Mouse (Mus musculus) neural tube, embryonic 14.5 days (tissue): ENCODE results near the gene Sema3g. TPM values are rescaled to one million over a fixed set of nuclear protein-coding genes. Genes with fewer than 3 reads are reported as not detected.

Source experiments
- ATAC-seq: fragments of 200-750 bp; cut with Nextera tagmentation; 2 replicates; pipeline ENCODE4 v1.8.0; 2017; ENCODE audit warnings: low read depth, mild to moderate bottlenecking, moderate TSS enrichment, moderate library complexity
- H3K27ac ChIP-seq: fragments of 300-500 bp; sonication (generic); 2 replicates; pipeline ENCODE4 v1.5.1; 2014; ENCODE audit warnings: low read depth, mild to moderate bottlenecking, control low read depth, low read length, moderate library complexity, mixed read lengths
- H3K27me3 ChIP-seq: fragments of 300-500 bp; sonication (generic); 2 replicates; pipeline ENCODE4 v1.6.1; 2014; ENCODE audit warnings: low read length; ENCODE audit not compliant: control insufficient read depth, insufficient read depth
- H3K36me3 ChIP-seq: fragments of 300-500 bp; sonication (generic); 2 replicates; pipeline ENCODE4 v1.6.1; 2014; ENCODE audit warnings: low read length, mixed read lengths; ENCODE audit not compliant: control insufficient read depth, insufficient read depth
- H3K4me1 ChIP-seq: fragments of 300-500 bp; sonication (generic); 2 replicates; pipeline ENCODE4 v1.6.1; 2014; ENCODE audit warnings: low read length; ENCODE audit not compliant: control insufficient read depth, insufficient read depth
- H3K4me2 ChIP-seq: fragments of 300-500 bp; sonication (generic); 2 replicates; pipeline ENCODE4 v1.6.1; 2014; ENCODE audit warnings: mild to moderate bottlenecking, low read depth, low read length, control low read depth
- H3K4me3 ChIP-seq: fragments of 300-500 bp; sonication (generic); 2 replicates; pipeline ENCODE4 v1.5.1; 2014; ENCODE audit warnings: low read depth, low read length, control low read depth, mixed read lengths
- H3K9ac ChIP-seq: fragments of 300-500 bp; sonication (generic); replicated peaks from 2 replicates; pipeline ENCODE4 v1.6.1; 2014; ENCODE audit warnings: low read depth, mild to moderate bottlenecking, control low read depth, low read length, mixed read lengths
- H3K9me3 ChIP-seq: fragments of 300-500 bp; sonication (generic); 2 replicates; pipeline ENCODE4 v1.6.1; 2016; ENCODE audit warnings: low read length; ENCODE audit not compliant: control insufficient read depth
- WGBS: fragments of 180-500 bp; shearing (Covaris S2); extraction: QIAGEN DNeasy Blood & Tissue Kit; methylation state at CpG from one replicate; pipeline ENCODE4 v1.1.7; 2014; 5-methylcytosine and 5-hydroxymethylcytosine counted together
- polyA plus RNA-seq: library from polyadenylated mRNA; unstranded; fragments of >200 nt; fragmentation: Nextera tagmentation; extraction: Ambion mirVana; gene quantifications from 2 replicates; pipeline ENCODE4 v1.2.1, GENCODE M21; 2014

Gene Sema3g
- polyA plus RNA-seq, 1 experiment from 2014 or later = 0.13 TPM

- H3K27me3 ChIP-seq = no peaks in the 10 kb centered on the region
- no peaks in the 10 kb centered on the region for H3K4me1 ChIP-seq
- no peak overlapping the region for H3K9ac ChIP-seq
- WGBS = 90% methylated on average over 5 of the region's 5 CpGs
- H3K9me3 ChIP-seq = no peaks in the 10 kb centered on the region
- H3K4me2 ChIP-seq = no peak overlapping the region
- H3K36me3 ChIP-seq = peaks cover 87% of the 10 kb centered on the region
- no peak for ATAC-seq
- H3K4me3 ChIP-seq = no peak overlapping the region
- no peak overlapping the region for H3K27ac ChIP-seq
Measured at GRCm38 (mm10) chr14:31177715-31178114, 39.9 kb upstream of the Sema3g start.

DNA sequence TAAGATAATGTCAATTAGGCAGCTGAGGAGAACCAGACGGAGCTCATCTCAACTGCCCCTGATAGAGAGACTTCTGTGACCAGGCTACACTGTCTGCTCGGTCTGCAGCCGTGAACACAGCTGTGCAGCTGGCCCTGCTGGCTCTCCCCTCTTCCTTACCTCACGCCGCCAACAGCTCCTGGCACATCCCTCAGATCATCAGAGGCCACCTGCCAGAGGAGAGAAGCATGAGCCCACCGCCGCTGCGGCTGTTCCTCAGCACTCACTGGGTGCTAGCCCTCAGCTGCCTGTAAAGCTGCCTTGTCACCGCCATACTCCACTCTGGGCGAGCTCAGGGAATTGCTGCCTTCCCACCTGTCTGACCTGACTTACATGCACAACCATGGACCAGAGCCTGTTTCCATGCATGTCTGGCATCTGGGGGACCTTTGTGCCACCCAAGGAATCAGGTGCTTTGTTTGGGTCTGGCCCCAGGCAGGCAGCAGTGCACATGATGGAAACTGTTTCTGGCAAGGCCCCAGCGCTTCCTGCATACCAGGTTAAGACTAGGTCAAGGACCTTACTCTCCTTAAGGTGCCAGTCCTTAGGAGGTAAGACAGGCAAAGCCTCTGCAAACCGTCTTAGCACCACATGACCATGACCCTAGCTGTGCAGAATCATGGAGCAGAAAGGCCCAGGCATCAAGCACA is 37.8 kb upstream of the Sema3g start:
- 92% methylated on average over 12 of the region's 12 CpGs for WGBS

DNA sequence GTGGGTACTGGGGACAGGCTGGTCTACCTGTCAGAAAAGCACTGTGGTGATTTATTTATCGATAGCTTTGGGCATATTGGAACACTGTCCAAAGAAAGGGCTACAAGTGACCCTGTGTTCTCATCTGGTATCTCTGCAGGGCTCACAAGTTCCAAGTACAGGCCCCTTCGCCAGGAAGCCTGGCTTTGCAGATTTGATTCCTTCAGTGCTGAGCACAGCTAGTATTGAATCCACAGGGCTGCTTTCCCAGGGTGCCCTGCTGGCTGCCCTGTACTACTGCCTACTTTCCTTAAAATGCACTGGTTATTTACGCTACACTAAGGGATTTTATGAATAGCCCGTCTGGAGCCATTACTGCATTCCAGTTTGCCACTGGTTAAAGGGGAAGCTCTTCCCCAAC is 36.1 kb upstream of the Sema3g start:
- Histone ChIP-seq H3K4me1 (no peaks in the 10 kb centered on the region), H3K9ac (no peak overlapping the region), H3K27ac (no peak overlapping the region), H3K4me2 (no peak overlapping the region), H3K4me3 (no peak overlapping the region), H3K36me3 (peaks cover 82% of the 10 kb centered on the region), H3K9me3 (no peaks in the 10 kb centered on the region), H3K27me3 (no peaks in the 10 kb centered on the region)
- 81% methylated on average over 4 of the region's 4 CpGs for WGBS
- no peak for ATAC-seq

More for the DNA sequence above, 37.8 kb upstream of the Sema3g start:
- no peak overlapping the region for H3K4me2 ChIP-seq
- no peaks in the 10 kb centered on the region for H3K9me3 ChIP-seq
- H3K4me3 ChIP-seq = no peak overlapping the region
- H3K36me3 ChIP-seq = peaks cover 83% of the 10 kb centered on the region
- ATAC-seq = no peak
- H3K4me1 ChIP-seq = no peaks in the 10 kb centered on the region
- H3K27ac ChIP-seq = no peak overlapping the region
- no peak overlapping the region for H3K9ac ChIP-seq
- no peaks in the 10 kb centered on the region for H3K27me3 ChIP-seq

- H3K4me3 ChIP-seq = no peak overlapping the region
- no peak overlapping the region for H3K4me2 ChIP-seq
- H3K9me3 ChIP-seq = no peaks in the 10 kb centered on the region
- ATAC-seq = no peak
- WGBS = 80% methylated on average over 2 of the region's 2 CpGs
- H3K27ac ChIP-seq = no peak overlapping the region
- no peaks in the 10 kb centered on the region for H3K4me1 ChIP-seq
- H3K9ac ChIP-seq = no peak overlapping the region
- H3K36me3 ChIP-seq = peaks cover 82% of the 10 kb centered on the region
- no peaks in the 10 kb centered on the region for H3K27me3 ChIP-seq
Measured at GRCm38 (mm10) chr14:31182786-31183290, 34.8 kb upstream of the Sema3g start.

DNA sequence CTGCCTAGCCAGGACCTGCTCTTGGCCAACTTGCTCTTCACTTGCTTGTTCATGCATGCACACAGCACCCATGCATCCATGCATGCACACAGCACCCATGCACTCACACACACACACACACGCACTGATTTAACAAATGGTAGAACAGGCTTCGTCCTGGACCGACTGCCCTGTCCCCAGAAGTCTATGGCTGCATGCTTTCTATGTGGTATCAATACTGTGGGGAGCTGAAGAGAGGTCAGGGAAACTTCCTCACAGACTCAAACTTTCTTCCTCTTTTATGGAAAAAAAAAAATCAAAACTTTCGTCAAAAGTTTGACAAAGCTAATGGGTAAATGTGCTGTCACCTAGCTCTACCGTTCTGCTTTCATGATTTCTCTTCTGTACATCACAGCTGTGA is 34.1 kb upstream of the Sema3g start:
- Histone ChIP-seq H3K9ac (no peak overlapping the region), H3K4me1 (no peaks in the 10 kb centered on the region), H3K27me3 (no peaks in the 10 kb centered on the region), H3K4me2 (no peak overlapping the region), H3K9me3 (no peaks in the 10 kb centered on the region), H3K4me3 (no peak overlapping the region), H3K36me3 (peaks cover 89% of the 10 kb centered on the region), H3K27ac (no peak overlapping the region)
- WGBS = 94% methylated on average over 5 of the region's 5 CpGs
- no peak for ATAC-seq

DNA sequence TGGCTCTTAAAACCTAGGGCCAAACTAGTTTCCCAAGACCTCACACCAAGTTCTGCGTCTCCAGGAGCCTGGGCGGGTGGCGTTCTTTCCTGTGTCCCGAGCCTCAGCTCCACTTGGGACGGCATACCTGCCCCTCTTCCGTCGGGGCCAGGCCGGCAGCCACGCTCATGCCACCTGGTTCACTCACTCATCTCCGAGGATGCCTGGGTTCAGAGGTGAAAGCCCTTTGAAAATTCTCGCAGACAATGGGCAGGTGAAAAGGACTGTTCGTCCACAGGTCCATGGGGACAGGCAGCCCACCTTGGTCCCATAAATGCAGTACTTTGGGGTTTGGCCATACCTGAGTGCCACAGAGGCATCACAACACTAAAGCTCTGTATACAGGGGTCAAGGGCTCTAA is 33.5 kb upstream of the Sema3g start:
- ATAC-seq = no peak

GRCm38 (mm10) chr14:31186656-31187055 is 31.0 kb upstream of the Sema3g start:
- ATAC-seq = no peak
- Histone ChIP-seq H3K9me3 (no peaks in the 10 kb centered on the region), H3K4me2 (no peak overlapping the region), H3K4me3 (no peak overlapping the region), H3K36me3 (peaks cover 92% of the 10 kb centered on the region), H3K27ac (no peak overlapping the region), H3K27me3 (no peaks in the 10 kb centered on the region), H3K9ac (no peak overlapping the region), H3K4me1 (no peaks in the 10 kb centered on the region)
- WGBS = 83% methylated on average over 4 of the region's 4 CpGs

More for the DNA sequence above, 33.5 kb upstream of the Sema3g start:
- 94% methylated on average over 12 of the region's 12 CpGs for WGBS
- Histone ChIP-seq H3K27ac (no peak overlapping the region), H3K9ac (no peak overlapping the region), H3K9me3 (no peaks in the 10 kb centered on the region), H3K4me1 (no peaks in the 10 kb centered on the region), H3K4me2 (no peak overlapping the region), H3K27me3 (no peaks in the 10 kb centered on the region), H3K4me3 (no peak overlapping the region), H3K36me3 (peaks cover 90% of the 10 kb centered on the region)

DNA sequence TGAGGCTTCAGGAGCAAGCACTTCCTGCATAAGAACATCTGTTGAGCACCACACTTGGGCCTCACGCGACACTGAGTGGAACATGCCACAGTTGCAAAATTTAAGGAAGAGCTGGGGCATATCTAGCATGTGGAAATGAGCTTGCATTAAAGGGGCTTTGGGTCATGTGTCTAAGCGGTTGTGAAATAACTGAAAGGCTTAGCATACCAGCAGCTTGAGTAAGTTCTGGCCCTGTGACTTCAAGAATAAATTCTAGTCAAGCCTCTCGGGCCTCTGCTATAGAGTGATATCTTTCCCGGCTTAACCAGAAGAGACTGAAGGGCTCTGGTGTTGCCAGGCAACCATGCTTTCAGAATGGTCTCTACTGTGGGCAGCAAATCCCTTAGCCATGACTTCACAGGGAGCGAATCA is 28.9 kb upstream of the Sema3g start:
- H3K4me1 ChIP-seq = no peaks in the 10 kb centered on the region
- peak; percentile 28; the same call in 1 of the 2 replicates for ATAC-seq
- no peak overlapping the region for H3K4me3 ChIP-seq
- no peak overlapping the region for H3K27ac ChIP-seq
- H3K9ac ChIP-seq = 0 out of 2 replicates have a peak overlapping the region, but pooled peaks have one; percentile 7
- H3K4me2 ChIP-seq = no peak overlapping the region
- no peaks in the 10 kb centered on the region for H3K9me3 ChIP-seq
- no peaks in the 10 kb centered on the region for H3K27me3 ChIP-seq
- WGBS = 61% methylated on average over 6 of the region's 6 CpGs
- H3K36me3 ChIP-seq = peaks cover 93% of the 10 kb centered on the region

- Histone ChIP-seq H3K27ac (no peak overlapping the region), H3K4me1 (no peaks in the 10 kb centered on the region), H3K4me3 (no peak overlapping the region), H3K27me3 (no peaks in the 10 kb centered on the region), H3K36me3 (peaks cover 93% of the 10 kb centered on the region), H3K9ac (no peak overlapping the region), H3K9me3 (no peaks in the 10 kb centered on the region), H3K4me2 (no peak overlapping the region)
- 89% methylated on average over 3 of the region's 3 CpGs for WGBS
- ATAC-seq = no peak
Measured at GRCm38 (mm10) chr14:31189348-31189747, 28.3 kb upstream of the Sema3g start.
